Mouse (Mus musculus): ENCODE data around the gene Utp14b. TPM values are rescaled to one million over a fixed set of nuclear protein-coding genes. Genes with fewer than 3 reads are reported as not detected.

Utp14b gene
- total and polyA plus RNA-seq, 3 experiments = 1.1 to 23.0 (median 21.8) TPM

DNA sequence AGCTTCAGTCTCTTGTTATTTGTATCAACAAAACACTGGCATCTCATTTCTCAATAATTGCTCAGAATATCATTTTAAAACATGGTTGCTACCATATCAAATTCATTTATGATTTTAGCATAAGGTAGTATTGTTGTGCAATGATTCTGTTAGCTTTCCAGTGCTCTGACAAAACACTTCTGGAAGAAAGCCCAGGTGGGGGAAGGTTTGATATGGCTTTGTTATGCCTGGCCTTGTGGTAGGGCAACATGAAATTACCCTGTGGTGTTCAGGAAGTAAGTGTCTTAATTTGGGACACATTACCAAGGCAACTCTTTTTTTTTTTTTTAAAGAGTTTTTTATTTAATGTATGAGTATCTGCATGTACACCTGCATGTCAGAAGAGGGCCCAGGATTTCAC lies 52.2 kb downstream of the Utp14b start:
- H3K36me3 ChIP-seq (replicated peaks) = peaks cover 28% of the 10 kb centered on the region
- ATAC-seq (ENCODE audit: extremely low read depth, insufficient number of reproducible peaks, low FRiP score, poor library complexity, severe bottlenecking) (no peak), DNase-seq (ENCODE audit: low spot score) (no peak)
- H3K4me3 ChIP-seq (ENCODE audit: low read depth, low read length) = no peak overlapping the region
- no peaks in the 10 kb centered on the region for H3K9me3 ChIP-seq (replicated peaks)
- no peaks in the 10 kb centered on the region for H3K4me1 ChIP-seq (ENCODE audit: insufficient read depth, low read depth, low read length)
- TF ChIP-seq TAL1 (conservative IDR thresholded peaks at IDR 0.05; ENCODE audit: low read depth, low read length) (no peak), POLR2AphosphoS5 (IDR thresholded peaks at IDR 0.05; ENCODE audit: insufficient replicate concordance, low read depth, low read length) (no peak), CTCF (IDR thresholded peaks at IDR 0.05; ENCODE audit: low read depth, low read length) (no peak), GATA2 (IDR thresholded peaks at IDR 0.05; ENCODE audit: borderline replicate concordance, low read depth, low read length) (no peak), GATA1 (IDR thresholded peaks at IDR 0.05; ENCODE audit: borderline replicate concordance, low read length) (no peak)
- H3K27me3 ChIP-seq (ENCODE audit: insufficient read depth, low read length) = no peaks in the 10 kb centered on the region

DNA sequence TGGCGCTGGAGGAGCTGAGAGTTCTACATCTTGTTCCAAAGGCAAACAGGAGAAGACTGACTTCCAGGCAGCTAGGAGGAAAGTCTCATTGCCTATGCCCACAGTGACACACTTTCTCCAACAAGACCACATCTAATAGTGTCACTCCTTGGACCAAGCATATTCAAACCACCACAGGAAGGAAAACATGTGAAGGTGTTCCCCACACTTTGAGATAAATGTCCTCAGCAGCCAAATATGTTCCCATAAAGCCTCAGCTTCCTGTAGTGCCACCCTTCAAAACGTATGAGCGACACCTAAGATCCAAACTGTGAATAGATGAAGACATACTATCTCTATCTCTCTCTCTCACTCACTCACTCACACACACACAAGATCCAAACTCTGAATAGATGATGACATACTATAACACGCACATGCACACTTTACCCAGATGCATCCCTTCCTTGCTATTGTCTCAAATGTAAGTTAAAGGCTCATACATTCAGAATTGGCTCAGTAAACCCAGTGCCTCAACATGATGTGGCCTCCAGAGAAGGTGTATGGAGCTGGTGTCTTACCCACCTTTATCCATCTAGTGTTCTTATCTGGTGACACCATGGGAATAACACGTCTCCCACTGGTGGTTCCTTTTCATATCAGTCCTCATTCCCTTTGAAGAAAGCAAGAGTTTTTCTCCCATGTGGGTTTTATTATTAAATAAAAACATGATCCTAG lies 52.9 kb downstream of the Utp14b start:
- Histone ChIP-seq H3K4me3 (ENCODE audit: low read depth, low read length) (no peak overlapping the region), H3K9me3 (replicated peaks) (no peaks in the 10 kb centered on the region), H3K27me3 (ENCODE audit: insufficient read depth, low read length) (0 out of 2 replicates have a peak, but pooled peaks cover 2% of the 10 kb centered on the region), H3K36me3 (replicated peaks) (peaks cover 21% of the 10 kb centered on the region), H3K4me1 (ENCODE audit: insufficient read depth, low read depth, low read length) (no peaks in the 10 kb centered on the region)
- DNase-seq (ENCODE audit: low spot score) (no peak), ATAC-seq (ENCODE audit: extremely low read depth, insufficient number of reproducible peaks, low FRiP score, poor library complexity, severe bottlenecking) (no peak)
- no peak for TF ChIP-seq POLR2AphosphoS5 (IDR thresholded peaks at IDR 0.05; ENCODE audit: insufficient replicate concordance, low read depth, low read length)

Other genes starting within 250 kb of the Utp14b start
- gene Farsb, start 169.1 kb upstream of the Utp14b start, total RNA-seq (2014; fragmentation: Nextera tagmentation) = 295 and 372 TPM in 2 replicates
- 112 and 121 TPM in 2 replicates for gene Farsb, start 169.1 kb upstream of the Utp14b start, total RNA-seq (2017)
- 6.6 and 7.4 TPM in 2 replicates for gene Farsb, start 169.1 kb upstream of the Utp14b start, polyA plus RNA-seq (2012)
- not detected in 2 replicates for gene Mogat1, start 147.0 kb upstream of the Utp14b start, total RNA-seq (2014; fragmentation: Nextera tagmentation)
- gene Mogat1, start 147.0 kb upstream of the Utp14b start, total RNA-seq (2017) = 0.55 TPM in 1 of 2 replicates, not detected in the other
- not detected in 2 replicates for gene Mogat1, start 147.0 kb upstream of the Utp14b start, polyA plus RNA-seq (2012)
- not detected in 2 replicates for gene BC035947, start 145.9 kb upstream of the Utp14b start, total RNA-seq (2014; fragmentation: Nextera tagmentation)
- 0.05 and 0.06 TPM in 2 replicates for gene BC035947, start 145.9 kb upstream of the Utp14b start, total RNA-seq (2017)
- gene BC035947, start 145.9 kb upstream of the Utp14b start, polyA plus RNA-seq (2012) = not detected in 2 replicates
- 31.4 and 33.6 TPM in 2 replicates for gene Acsl3, start 213 bp upstream of the Utp14b start, total RNA-seq (2014; fragmentation: Nextera tagmentation)
- 76.5 and 87.0 TPM in 2 replicates for gene Acsl3, start 213 bp upstream of the Utp14b start, total RNA-seq (2017)
- 12.7 and 16.4 TPM in 2 replicates for gene Acsl3, start 213 bp upstream of the Utp14b start, polyA plus RNA-seq (2012)
- gene Kcne4, start 158.7 kb downstream of the Utp14b start, total RNA-seq (2014; fragmentation: Nextera tagmentation) = not detected in 2 replicates
- gene Kcne4, start 158.7 kb downstream of the Utp14b start, total RNA-seq (2017) = 0.11 and 0.17 TPM in 2 replicates
- not detected in 2 replicates for gene Kcne4, start 158.7 kb downstream of the Utp14b start, polyA plus RNA-seq (2012)

All from G1E (cell line).